Mouse (Mus musculus) left cerebral cortex, postnatal 14 days (tissue): ENCODE data around the gene Vmn1r28. TPM values are rescaled to one million over a fixed set of nuclear protein-coding genes. Genes with fewer than 3 reads are reported as not detected.
A peak's percentile ranks its signal among the peaks of the same experiment; 100 is the strongest.
"Not testable (repeated sequence)": the region's sequence is repeated elsewhere in the genome, so short reads cannot be mapped to it uniquely, and the experiment has no call there.

Experiments used
- DNase-seq, 2 experiments: peaks; one replicate each; pipeline ENCODE4 v3.0.0; 2021 to 2022; ENCODE audit warnings: low spot score in 2 of 2, mixed read lengths in 1 of 2
- intact Hi-C: fragments of 180-260 bp; cut with DNase I; formaldehyde crosslinking; loops from one replicate; pipeline ENCODE4 v1.15.1; 2025
- long read RNA-seq, 2 experiments: library from polyadenylated mRNA; stranded (forward); transcript quantifications; one replicate each; pipeline ENCODE4 v2.0.0; 2021
- total RNA-seq, 2 experiments: library from RNA; stranded (reverse); gene quantifications; 2 replicates each; pipeline ENCODE4 v1.2.3; 2021

Gene Vmn1r28
- total RNA-seq = not detected
- long read RNA-seq, experiment 1 = 0 reads
- long read RNA-seq, experiment 2 = 0 reads

DNA sequence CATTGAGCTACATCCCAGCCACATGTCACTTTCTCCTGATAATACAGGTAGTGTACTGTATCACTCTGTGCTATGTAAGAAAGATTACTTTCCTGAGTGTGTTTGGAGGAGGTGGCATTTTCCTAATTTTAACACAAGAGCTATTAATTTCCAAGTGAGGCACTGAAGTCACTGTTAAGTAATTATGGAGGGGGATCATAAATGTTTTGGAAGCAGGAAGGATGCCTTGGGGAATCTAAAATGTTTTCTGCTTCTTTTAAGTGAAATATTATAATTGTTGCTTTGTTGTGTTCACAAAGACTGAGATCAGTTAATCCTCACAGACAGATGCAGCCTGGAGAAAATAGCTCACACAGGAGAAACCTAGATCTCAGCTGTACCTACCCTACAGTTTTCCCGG, at the start of gene Vmn1r28:
Vmn1r28 (plus strand) TSS at position 301 of the 400 bp plus-strand sequence.
- intact Hi-C loops = no loop called here
- no peak for DNase-seq

DNA sequence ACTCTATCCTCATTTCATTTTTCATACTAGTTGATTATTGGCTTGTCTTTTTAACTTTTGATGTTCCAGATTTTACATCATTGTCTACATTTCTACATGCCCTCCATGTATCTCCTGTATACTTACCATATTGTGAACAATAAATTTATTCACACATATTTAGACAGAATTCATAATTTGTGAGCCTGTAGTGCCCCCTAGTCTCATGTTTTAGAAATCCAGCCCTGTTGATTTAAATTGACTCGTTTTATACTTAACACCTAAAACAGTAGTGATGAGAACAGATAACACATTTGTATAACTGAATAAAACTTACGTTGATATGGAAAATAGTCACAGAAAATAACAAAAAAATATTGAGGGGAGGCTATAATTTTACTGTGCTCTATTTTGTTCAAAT, 45.7 kb upstream of the Vmn1r28 start:
- intact Hi-C loops = loop anchor here (10.0 kb wide), 1 partner anchor 1411 kb away; no protein-coding TSS in a partner anchor

DNA sequence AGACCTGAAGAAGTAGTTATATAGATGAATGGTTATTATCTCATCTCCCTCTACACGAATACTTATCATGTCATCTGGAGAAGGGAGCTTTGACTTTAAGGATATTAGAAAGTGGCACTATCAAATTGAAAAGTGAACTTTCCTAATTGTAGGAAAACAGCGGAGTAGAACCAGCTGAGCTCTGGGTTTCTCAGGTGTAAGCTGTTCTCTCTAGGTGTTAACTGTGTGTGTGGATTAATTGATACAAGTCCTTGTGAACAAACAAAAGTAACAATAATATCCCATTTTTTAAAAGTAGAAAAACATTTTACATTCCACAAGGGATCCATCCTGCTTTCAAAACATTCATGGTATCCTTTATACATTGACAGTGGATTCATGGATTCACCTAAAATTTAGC, 43.1 kb upstream of the Vmn1r28 start, which contains the start of gene Vmn1r27:
Vmn1r27 (minus strand) TSS at position 101 of the 400 bp plus-strand sequence.
- intact Hi-C loops = loop anchor here (10.0 kb wide), 1 partner anchor 1414 kb away; no protein-coding TSS in a partner anchor
- no peak for DNase-seq

More for the DNA sequence above, 45.7 kb upstream of the Vmn1r28 start:
- DNase-seq = peak; percentile 5 to 8

GRCm38 (mm10) chr6:58279661-58280060, 17.8 kb downstream of the Vmn1r28 start:
- DNase-seq, intact Hi-C loops: not testable (repeated sequence)

DNA sequence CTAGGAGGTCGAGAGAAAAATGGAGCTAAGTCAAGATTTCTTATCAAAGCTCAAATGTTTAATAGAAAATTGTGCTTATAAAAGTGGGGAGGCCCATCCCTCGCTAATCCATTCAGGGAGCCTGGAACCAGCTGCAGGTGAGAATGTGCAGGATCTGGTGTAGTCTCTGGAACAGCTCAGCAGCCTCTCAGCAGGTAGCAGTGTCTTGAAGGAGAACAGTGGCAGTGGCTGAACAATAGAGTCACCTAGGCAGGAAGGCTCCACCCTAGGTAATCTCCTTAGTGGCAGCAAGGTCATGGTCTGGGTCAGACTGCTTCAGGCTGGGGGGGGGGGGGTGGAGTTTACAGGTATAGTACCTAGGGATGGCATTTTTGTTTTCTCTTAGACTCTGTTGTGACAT, 30.4 kb downstream of the Vmn1r28 start:
- no peak for DNase-seq
- intact Hi-C loops = no loop called here

GRCm38 (mm10) chr6:58298511-58298910, 36.7 kb downstream of the Vmn1r28 start:
- DNase-seq, intact Hi-C loops: not testable (repeated sequence)

- no peak for DNase-seq
- intact Hi-C loops = no loop called here
Observed at GRCm38 (mm10) chr6:58301249-58301648, 39.4 kb downstream of the Vmn1r28 start, which contains the start of gene Vmn1r29. Gene Vmn1r29, plus strand, starts transcription at chr6:58301549.

Other genes starting within 250 kb of the Vmn1r28 start
- not detected for gene Vmn1r26, start 246.9 kb upstream of the Vmn1r28 start, total RNA-seq
- not detected for gene Vmn1r27, start 43.2 kb upstream of the Vmn1r28 start, total RNA-seq
- not detected for gene Vmn1r29, start 39.5 kb downstream of the Vmn1r28 start, total RNA-seq
- gene Vmn1r30, start 181.3 kb downstream of the Vmn1r28 start, total RNA-seq = not detected
- not detected for gene Vmn1r31, start 213.3 kb downstream of the Vmn1r28 start, total RNA-seq